Mouse (Mus musculus) ES-CJ7 (cell line): ENCODE results near the gene Marcksl1.
A peak's percentile ranks its signal among the peaks of the same experiment; 100 is the strongest.
"Not testable (repeated sequence)": the region's sequence is repeated elsewhere in the genome, so short reads cannot be mapped to it uniquely, and the experiment has no call there.

Experiments used
- DNase-seq: peaks from one replicate; pipeline ENCODE4 v3.0.0; 2011; ENCODE audit warnings: low read depth, low spot score

Marcksl1 gene

GRCm38 (mm10) chr4:129509650-129510049, 3.7 kb upstream of the Marcksl1 start:
- DNase-seq, result peak; percentile 34

- peak; percentile 68 for DNase-seq
Measured at GRCm38 (mm10) chr4:129510723-129511412, 2.5 kb upstream of the Marcksl1 start.

GRCm38 (mm10) chr4:129511413-129512096, 1.8 kb upstream of the Marcksl1 start:
- no peak for DNase-seq

GRCm38 (mm10) chr4:129513891-129514290, 510 bp downstream of the Marcksl1 start:
- DNase-seq, result no peak

- peak; percentile 71 for DNase-seq
Measured at GRCm38 (mm10) chr4:129514300-129514898, 1.0 kb downstream of the Marcksl1 start.

- DNase-seq, result no peak
Measured at GRCm38 (mm10) chr4:129516925-129517324, 3.5 kb downstream of the Marcksl1 start.

GRCm38 (mm10) chr4:129518519-129518918, 5.1 kb downstream of the Marcksl1 start:
- no peak for DNase-seq

GRCm38 (mm10) chr4:129525338-129525737, 12.0 kb downstream of the Marcksl1 start:
- DNase-seq, result no peak

- DNase-seq, result no peak
Measured at GRCm38 (mm10) chr4:129525889-129526288, 12.5 kb downstream of the Marcksl1 start.

- DNase-seq, result not testable (repeated sequence)
Measured at GRCm38 (mm10) chr4:129528901-129529300, 15.5 kb downstream of the Marcksl1 start.

- peak; percentile 83 for DNase-seq
Measured at GRCm38 (mm10) chr4:129540012-129540411, 26.6 kb downstream of the Marcksl1 start.

GRCm38 (mm10) chr4:129541868-129542591, 28.6 kb downstream of the Marcksl1 start:
- DNase-seq, result peak; percentile 93

- DNase-seq, result peak; percentile 97
Measured at GRCm38 (mm10) chr4:129542592-129543141, 29.3 kb downstream of the Marcksl1 start, which contains the start of gene Hdac1. TSS of gene Hdac1 (minus strand) at chr4:129542713.

- peak; percentile 66 for DNase-seq
Measured at GRCm38 (mm10) chr4:129544106-129544505, 30.7 kb downstream of the Marcksl1 start.

- not testable (repeated sequence) for DNase-seq
Measured at GRCm38 (mm10) chr4:129547631-129548030, 34.2 kb downstream of the Marcksl1 start.

GRCm38 (mm10) chr4:129549306-129549705, 35.9 kb downstream of the Marcksl1 start:
- no peak for DNase-seq

GRCm38 (mm10) chr4:129550295-129550694, 36.9 kb downstream of the Marcksl1 start:
- no peak for DNase-seq

- DNase-seq, result peak; percentile 29
Measured at GRCm38 (mm10) chr4:129554512-129554911, 41.1 kb downstream of the Marcksl1 start.

- DNase-seq, result peak; percentile 87
Measured at GRCm38 (mm10) chr4:129555421-129555861, 42.1 kb downstream of the Marcksl1 start.

- no peak for DNase-seq
Measured at GRCm38 (mm10) chr4:129555862-129556531, 42.6 kb downstream of the Marcksl1 start.
